Mouse (Mus musculus) ovary, postnatal 14 days (tissue): Measurements from ENCODE around the gene Gm10643.

Source experiments
- DNase-seq: peaks from one replicate; pipeline ENCODE4 v3.0.0; 2022; ENCODE audit warnings: low spot score

Gm10643 gene

GRCm38 (mm10) chr8:84039050-84039449 is 25.9 kb downstream of the Gm10643 start:
- peak; percentile 69 for DNase-seq

DNA sequence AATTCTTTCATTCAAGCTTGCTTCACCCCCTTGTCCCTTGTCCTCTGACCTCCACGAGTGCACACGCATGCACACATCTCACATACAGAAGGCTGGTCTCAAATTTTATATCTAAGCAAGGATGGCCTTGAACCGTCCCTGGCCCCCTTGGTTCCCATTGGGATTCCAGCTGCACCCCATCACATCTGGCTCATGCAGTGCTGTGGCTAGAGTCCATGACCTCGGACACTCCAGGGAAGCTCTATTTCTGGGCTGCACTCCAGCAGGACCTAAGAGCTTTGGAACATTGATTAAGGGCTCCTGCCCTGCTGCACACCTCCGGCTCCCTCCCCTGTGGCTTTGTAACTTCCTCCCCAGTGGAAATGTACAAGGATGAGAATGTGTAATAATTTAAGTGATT is 26.9 kb downstream of the Gm10643 start:
- no peak for DNase-seq

DNA sequence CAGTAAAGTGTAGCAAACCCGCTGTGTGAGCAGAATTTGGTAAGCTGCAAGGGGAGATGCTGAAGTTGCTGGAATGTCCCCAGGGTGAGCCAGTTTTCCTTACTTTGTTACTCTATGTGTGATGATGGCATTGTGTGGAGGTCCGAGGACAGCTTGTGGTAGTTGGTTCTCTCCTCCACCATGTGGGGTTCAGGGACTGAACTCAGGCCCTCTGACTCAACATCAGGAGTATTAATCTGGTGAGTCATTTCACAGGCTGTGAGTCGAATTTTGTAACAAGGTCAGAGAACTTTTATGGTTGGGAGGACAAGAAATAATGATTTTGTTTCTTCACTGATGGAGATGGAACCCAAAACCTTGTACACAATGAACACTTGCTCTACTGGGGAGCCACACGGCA is 32.2 kb downstream of the Gm10643 start:
- no peak for DNase-seq

DNA sequence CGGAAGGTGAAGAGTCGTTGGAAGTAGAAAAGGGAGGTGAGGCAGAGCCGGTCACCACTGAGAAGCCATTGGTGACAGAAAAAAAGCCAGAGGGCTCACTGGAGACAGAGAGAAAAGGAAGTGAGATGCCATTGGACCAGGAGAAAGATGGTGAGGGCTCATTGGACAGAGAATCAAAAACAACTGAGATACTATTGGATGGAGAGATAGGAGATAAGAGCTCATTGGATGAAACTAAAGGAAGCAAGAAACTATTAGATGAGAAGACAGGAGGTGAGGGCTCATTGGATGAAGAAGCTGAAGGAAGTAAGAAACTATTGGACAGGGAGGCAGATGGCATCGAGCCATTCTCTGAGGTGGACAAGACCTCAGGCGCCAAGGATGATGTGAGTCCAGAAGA is 35.7 kb downstream of the Gm10643 start:
- no peak for DNase-seq

GRCm38 (mm10) chr8:84027449-84027848 is 37.5 kb downstream of the Gm10643 start:
- no peak for DNase-seq

DNA sequence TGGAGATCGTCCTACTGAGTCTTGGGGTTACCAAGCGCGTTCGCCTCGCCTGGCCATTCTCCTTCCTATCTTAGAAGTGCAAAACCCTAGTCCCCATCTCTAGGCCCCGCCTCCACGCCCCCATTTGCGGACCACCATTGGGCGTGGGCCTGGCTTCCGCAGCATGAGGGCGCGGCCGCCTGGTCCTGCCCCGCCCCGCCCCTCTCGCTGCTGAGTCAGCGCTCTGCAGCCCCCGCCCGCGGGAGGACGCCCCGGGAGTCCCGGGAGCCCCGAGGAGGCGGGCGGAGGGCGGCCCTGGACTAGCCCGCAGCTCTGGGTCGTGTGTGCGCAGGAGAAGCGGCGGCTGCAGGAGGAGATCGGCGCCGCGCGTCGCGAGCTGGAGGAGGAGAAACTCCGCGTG is 39.1 kb downstream of the Gm10643 start:
- DNase-seq, result peak; percentile 49

GRCm38 (mm10) chr8:84024171-84024570 is 40.8 kb downstream of the Gm10643 start:
- DNase-seq, result peak; percentile 57

GRCm38 (mm10) chr8:84023631-84024030 is 41.3 kb downstream of the Gm10643 start:
- no peak for DNase-seq

DNA sequence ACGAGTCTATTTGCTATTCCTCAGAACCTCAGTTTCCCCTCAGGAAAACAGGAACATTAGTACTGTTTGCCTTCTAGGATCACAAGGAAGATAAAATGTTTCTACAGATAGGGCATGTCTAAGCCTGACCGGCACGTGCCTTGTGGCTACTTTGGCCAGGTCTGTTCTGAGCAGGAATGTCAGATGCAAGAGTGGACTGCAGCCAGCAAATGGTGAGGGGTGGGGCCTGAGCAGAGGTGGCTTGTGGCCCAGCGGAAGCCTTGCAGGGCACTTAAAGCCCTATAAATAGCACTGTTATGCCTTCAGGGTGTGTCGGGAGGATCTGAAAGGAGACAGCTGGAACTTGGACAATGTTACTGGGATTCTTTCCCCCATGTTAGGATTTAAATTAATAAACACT is 41.9 kb downstream of the Gm10643 start:
- no peak for DNase-seq

DNA sequence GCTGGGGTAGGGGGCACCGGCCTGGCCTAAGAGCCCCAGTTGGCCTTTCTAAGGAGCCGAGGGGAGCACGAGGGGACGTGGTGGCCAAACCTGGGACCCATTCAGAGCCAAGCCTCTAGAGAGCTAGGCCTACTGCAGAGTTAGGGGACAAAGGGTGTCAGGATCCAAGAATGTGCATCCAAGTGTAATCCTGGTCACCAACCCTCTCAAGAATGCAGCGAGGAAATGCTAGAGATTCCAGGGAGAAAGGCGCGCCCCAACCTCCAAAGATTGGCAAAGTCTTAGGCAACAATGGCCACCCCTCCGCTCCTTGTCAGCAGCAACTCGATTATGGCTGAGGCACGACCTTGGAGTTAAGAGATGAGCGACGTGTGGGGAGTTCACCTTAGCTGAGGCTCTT is 43.4 kb downstream of the Gm10643 start:
- no peak for DNase-seq

DNA sequence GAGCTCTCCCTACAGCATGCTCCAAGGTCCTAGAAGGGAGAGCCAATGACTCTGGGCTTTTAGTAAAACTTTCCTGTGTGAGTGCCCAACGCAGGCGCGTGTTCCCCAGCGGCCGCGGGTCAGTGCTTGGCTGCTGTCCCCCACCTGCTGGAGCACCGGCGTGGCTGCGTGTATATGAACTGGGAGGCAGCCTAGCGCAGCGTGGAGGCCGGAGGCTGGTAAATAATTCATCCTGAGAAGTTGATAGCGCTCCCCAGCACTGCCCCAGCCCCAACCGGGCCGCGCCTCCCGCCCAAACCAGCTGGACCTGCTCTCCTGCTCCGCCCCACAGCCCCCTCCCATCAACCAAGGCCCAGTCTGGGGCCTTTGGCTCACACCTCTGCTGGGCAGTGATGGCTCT is 43.8 kb downstream of the Gm10643 start, which contains the start of gene Palm3:
Gene Palm3 (plus strand): TSS at position 376 of the 400 bp plus-strand sequence.
- DNase-seq, result no peak

DNA sequence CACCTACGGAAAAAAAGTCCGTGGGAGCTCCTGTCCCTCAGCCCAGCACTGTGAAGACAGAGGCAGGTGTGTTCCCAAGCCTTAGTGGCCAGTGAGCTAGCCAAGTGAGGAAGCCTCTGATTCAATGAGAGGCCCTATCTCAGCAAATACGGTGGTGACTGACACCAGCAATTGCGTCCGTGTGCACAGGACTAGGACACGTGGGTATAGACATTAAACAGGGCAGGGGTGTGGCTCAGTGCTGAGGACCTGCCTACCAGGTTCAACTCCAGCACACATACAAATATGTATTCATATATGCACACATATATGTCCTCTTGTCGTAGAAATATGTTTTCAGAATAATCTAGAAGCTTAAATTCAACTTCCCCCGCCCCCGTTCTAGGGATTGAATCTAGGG is 45.2 kb downstream of the Gm10643 start:
- DNase-seq, result no peak

DNA sequence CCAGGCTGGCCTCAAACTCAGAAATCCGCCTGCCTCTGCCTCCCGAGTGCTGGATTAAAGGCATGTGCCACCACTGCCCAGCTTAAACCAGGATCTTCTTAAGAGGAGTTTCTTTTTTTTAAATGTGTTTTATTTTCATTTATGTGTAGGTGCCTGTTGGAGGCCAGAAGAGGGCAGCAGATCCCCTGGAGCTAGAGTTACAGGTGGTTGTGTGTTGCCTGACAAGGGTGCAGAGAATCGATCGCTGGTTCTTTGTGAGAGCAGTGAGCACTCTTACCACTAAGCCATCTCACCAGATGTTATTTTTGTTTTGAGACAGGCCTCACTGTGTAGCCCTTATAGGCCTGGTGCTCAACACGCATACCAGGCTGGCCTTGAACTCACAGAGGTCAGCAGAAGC is 49.1 kb downstream of the Gm10643 start:
- DNase-seq, result no peak
